Mouse (Mus musculus) inflammation-experienced regulatory T-cells (primary cell): Measurements from ENCODE around the gene Olfr898. TPM values are rescaled to one million over a fixed set of nuclear protein-coding genes. Genes with fewer than 3 reads are reported as not detected.

Experiments
- polyA plus RNA-seq, 2 experiments: library from polyadenylated mRNA; unstranded; fragments of 100-300 nt; shearing (Covaris generic); gene quantifications; one replicate each; pipeline ENCODE4 v1.2.1; 2017

Olfr898 gene
- under 1 TPM in 1 of 2 experiments, not detected in 1; 0.42 TPM for polyA plus RNA-seq

DNA sequence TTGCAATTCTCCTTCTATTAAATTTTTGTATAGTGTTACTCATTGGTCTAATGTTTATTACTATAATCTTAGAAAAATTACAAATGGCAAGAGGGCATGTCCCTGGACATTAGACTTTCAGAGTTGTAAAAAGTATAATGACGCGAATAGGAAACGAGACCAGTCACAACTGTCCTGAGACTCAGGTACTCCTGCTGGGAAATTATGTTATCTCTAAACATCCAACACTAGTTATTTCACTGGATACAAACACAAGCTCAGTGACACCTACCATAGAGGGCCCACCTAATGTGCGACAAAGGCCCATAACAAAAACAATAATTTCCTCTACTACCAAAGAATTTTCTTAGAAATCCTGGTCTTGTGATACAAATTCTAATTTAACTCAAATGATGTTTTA, at the start of gene Olfr898:
Olfr898 (plus strand) TSS at position 301 of the 400 bp plus-strand sequence.

DNA sequence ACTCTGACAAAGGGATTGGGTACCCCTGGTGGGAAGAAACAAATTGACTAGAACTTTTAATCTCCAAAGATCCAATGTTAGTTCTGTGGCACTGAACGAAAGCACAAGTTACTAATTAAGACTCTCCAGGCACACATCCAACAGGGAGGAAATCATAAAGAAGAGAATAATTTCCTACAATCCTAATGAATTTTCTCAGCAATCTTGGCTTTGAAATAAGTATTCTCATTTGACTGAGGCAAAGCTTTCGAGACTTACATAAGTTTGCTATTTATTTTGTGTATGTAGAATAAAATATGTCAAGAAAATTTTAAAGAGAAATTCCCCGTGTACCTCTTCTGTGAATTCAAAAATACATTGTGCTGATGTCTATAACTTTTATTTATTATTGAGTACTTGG, 19.5 kb upstream of the Olfr898 start, which contains the start of gene Olfr25:
Olfr25 (plus strand) TSS at position 301 of the 400 bp plus-strand sequence.

DNA sequence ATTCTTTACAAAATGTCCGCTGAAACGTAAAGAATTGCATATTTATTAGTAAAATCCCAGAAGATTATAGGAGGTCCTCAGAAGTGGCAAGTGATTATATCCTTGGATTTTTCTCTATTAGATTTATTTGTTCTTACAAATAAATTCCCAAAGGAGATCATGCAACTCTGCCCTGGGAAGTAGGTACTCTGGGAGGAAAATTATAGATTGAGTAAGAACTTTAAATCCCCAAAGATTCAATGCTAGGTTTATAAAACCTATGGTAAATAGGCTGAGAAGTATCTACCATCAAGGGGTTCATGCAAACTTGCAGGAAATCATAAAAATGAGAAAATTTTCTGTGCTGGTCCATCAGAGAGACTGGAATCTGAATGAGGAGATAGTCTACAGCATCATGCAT, 18.4 kb downstream of the Olfr898 start, which contains the start of gene Olfr250:
Olfr250 (plus strand) TSS at position 301 of the 400 bp plus-strand sequence.

DNA sequence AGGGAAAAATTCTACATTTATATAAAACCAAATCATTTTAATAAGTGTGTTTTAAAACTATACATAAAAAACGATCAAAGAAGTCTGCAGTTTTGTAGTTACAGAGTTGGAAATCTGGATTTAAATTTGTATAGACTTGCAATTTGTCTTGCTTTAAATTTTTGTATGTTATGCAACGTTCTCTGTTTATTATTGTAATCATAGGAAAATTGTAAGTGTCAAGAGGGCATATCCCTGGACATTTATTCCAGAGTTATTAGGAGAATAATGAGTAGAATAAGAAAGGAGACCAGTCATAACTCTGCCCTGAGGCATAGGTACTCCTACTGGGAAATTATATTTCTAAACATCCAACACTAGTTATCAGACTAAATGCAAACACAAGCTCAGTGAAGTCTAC, 28.6 kb downstream of the Olfr898 start, which contains the start of gene Olfr251:
Olfr251 (plus strand) TSS at position 301 of the 400 bp plus-strand sequence.

DNA sequence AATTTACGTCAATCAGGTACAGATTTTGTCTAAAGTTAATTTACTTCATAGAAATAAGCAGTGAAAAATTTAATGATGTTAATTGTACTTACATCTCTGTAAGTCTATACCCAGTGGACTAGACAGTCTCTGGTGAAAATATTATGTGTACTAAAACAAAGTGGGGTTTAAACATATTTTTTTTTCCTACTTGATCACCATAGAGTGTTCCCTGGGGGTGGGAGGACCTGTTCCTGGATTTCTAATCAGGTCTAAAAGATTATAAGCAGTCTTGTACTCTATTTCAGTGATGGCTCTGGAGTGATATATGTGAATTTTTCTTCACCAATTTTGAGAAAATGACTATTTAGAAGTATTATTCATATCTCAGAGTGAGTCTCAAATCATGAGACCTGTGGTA, 53.2 kb downstream of the Olfr898 start, which contains the start of gene Olfr147:
Olfr147 (plus strand) TSS at position 301 of the 400 bp plus-strand sequence.

Other genes starting within 250 kb of the Olfr898 start
- not detected for gene Olfr888, start 240.3 kb upstream of the Olfr898 start, polyA plus RNA-seq
- gene Olfr889, start 233.2 kb upstream of the Olfr898 start, polyA plus RNA-seq, result 1 to 10 TPM in 1 of 2 experiments, under 1 TPM in 1; 0.12 to 1.2 TPM
- 1 to 10 TPM in 1 of 2 experiments, not detected in 1; 1.7 TPM for gene Olfr890, start 205.9 kb upstream of the Olfr898 start, polyA plus RNA-seq
- not detected for gene Olfr891, start 167.6 kb upstream of the Olfr898 start, polyA plus RNA-seq
- gene Olfr893, start 140.0 kb upstream of the Olfr898 start, polyA plus RNA-seq, result not detected
- not detected for gene Olfr894, start 130.4 kb upstream of the Olfr898 start, polyA plus RNA-seq
- gene Olfr143, start 95.6 kb upstream of the Olfr898 start, polyA plus RNA-seq, result not detected
- gene Olfr895, start 80.6 kb upstream of the Olfr898 start, polyA plus RNA-seq, result not detected
- gene Olfr896-ps1, start 57.3 kb upstream of the Olfr898 start, polyA plus RNA-seq, result not detected
- under 1 TPM in 1 of 2 experiments, not detected in 1; 0.10 TPM for gene Olfr25, start 19.4 kb upstream of the Olfr898 start, polyA plus RNA-seq
- under 1 TPM; 0.06 to 0.07 TPM for gene Olfr250, start 18.5 kb downstream of the Olfr898 start, polyA plus RNA-seq
- gene Olfr251, start 28.7 kb downstream of the Olfr898 start, polyA plus RNA-seq, result under 1 TPM in 1 of 2 experiments, not detected in 1; 0.04 TPM
- gene Olfr147, start 53.3 kb downstream of the Olfr898 start, polyA plus RNA-seq, result 1 to 10 TPM in 1 of 2 experiments, under 1 TPM in 1; 0.22 to 2.0 TPM
- gene Olfr901, start 81.0 kb downstream of the Olfr898 start, polyA plus RNA-seq, result under 1 TPM in 1 of 2 experiments, not detected in 1; 0.45 TPM
- gene Olfr902, start 99.2 kb downstream of the Olfr898 start, polyA plus RNA-seq, result not detected
- not detected for gene Olfr904, start 114.7 kb downstream of the Olfr898 start, polyA plus RNA-seq
- gene Olfr905, start 122.7 kb downstream of the Olfr898 start, polyA plus RNA-seq, result under 1 TPM; 0.29 to 0.84 TPM
- not detected for gene Olfr906, start 138.7 kb downstream of the Olfr898 start, polyA plus RNA-seq
- not detected for gene Olfr907, start 147.4 kb downstream of the Olfr898 start, polyA plus RNA-seq
- 1 to 10 TPM in 1 of 2 experiments, under 1 TPM in 1; 0.11 to 3.0 TPM for gene Olfr911-ps1, start 173.2 kb downstream of the Olfr898 start, polyA plus RNA-seq
- not detected for gene Olfr910, start 189.4 kb downstream of the Olfr898 start, polyA plus RNA-seq
- under 1 TPM; 0.11 to 0.61 TPM for gene Olfr912, start 231.8 kb downstream of the Olfr898 start, polyA plus RNA-seq
- not detected for gene Olfr913, start 244.3 kb downstream of the Olfr898 start, polyA plus RNA-seq